17 mouse cellular contexts compared by ENCODE assay signal in genomic region chr4:129259101-129259500, GRCm38 (mm10). TPM values are rescaled to one million over a fixed set of nuclear protein-coding genes. Genes with fewer than 3 reads are reported as not detected.
A peak's percentile ranks its signal among the peaks of the same experiment; 100 is the strongest.
DNase-seq lines count a peak whose midpoint lies in the region.
"Had no signal": no experiment of that assay in that cellular context is flagged by ENCODE, and none has a peak within 500 bp of the region (broad histone marks: within the 10 kb centered on the region; RNA-seq: fewer than 3 reads in every experiment).

No protein-coding gene starts in this region.

- no peak overlapping the region for H3K4me3 ChIP-seq in heart, embryonic 10.5 days
- H3K4me3 ChIP-seq: embryonic facial prominence, embryonic 12.5 days; hindbrain, embryonic 12.5 days; left cerebral cortex, adult 2 months; limb, embryonic 13.5 days had no signal

- DNase-seq in heart, adult 18-20 months: peak; percentile 55 to 74
- no peak for DNase-seq in heart, embryonic 10.5 days (ENCODE audit: low spot score)
- DNase-seq in kidney, postnatal 25 days: peak; percentile 36 to 59
- DNase-seq in kidney, adult 18-20 months: no peak
- peak; percentile 79 for DNase-seq in MN1 (ENCODE audit: low spot score)
- peak; percentile 57 to 64 for DNase-seq in heart, postnatal 10 days
- DNase-seq in cerebellum, adult 18-20 months: no peak
- DNase-seq in ovary, postnatal 10 days (ENCODE audit: low spot score): no peak
- DNase-seq: cerebellum, postnatal 36 days; lung, adult 18-20 months; thymus, postnatal 36 days had no signal

- H3K36me3 ChIP-seq in heart, embryonic 10.5 days: no peaks in the 10 kb centered on the region
- H3K36me3 ChIP-seq: embryonic facial prominence, embryonic 12.5 days; hindbrain, embryonic 12.5 days; limb, embryonic 13.5 days had no signal

- 65% methylated on average over 4 of the region's 4 CpGs for WGBS in heart, embryonic 10.5 days

- no peaks in the 10 kb centered on the region for H3K9me3 ChIP-seq in heart, embryonic 10.5 days
- H3K9me3 ChIP-seq: embryonic facial prominence, embryonic 12.5 days; hindbrain, embryonic 12.5 days; limb, embryonic 13.5 days had no signal

- no peak overlapping the region for H3K27ac ChIP-seq in heart, embryonic 10.5 days
- H3K27ac ChIP-seq: embryonic facial prominence, embryonic 12.5 days; hindbrain, embryonic 12.5 days; left cerebral cortex, adult 2 months; limb, embryonic 13.5 days; macrophage had no signal

- peaks cover 84% of the 10 kb centered on the region for H3K27me3 ChIP-seq in heart, embryonic 10.5 days (ENCODE audit: insufficient read depth, poor library complexity, severe bottlenecking)
- H3K27me3 ChIP-seq: embryonic facial prominence, embryonic 12.5 days; hindbrain, embryonic 12.5 days; limb, embryonic 13.5 days had no signal

- H3K4me1 ChIP-seq in heart, embryonic 10.5 days: peaks cover 38% of the 10 kb centered on the region

- intact Hi-C loops in heart, postnatal 10 days (cut with DNase I): no loop called here

RNA-seq across cellular contexts. Expression of gene C77080, which starts 2.1 kb away (rescaled TPM):
- 1 to 10 TPM; 2.6 to 3.0 TPM for total RNA-seq in heart, adult 18-20 months (2021)
- 1.1 and 2.7 TPM in 2 replicates for polyA plus RNA-seq in heart, embryonic 10.5 days (2016; fragmentation: Nextera tagmentation; extraction: Ambion mirVana)
- 1 to 10 TPM; 4.9 to 5.9 TPM for total RNA-seq in heart, postnatal 10 days (2021)

RNA-seq across cellular contexts. Expression of gene Sync, which starts 28.3 kb away (rescaled TPM):
- 10 to 100 TPM; 18.9 to 24.9 TPM for total RNA-seq in heart, adult 18-20 months (2021)
- 0.42 and 1.2 TPM in 2 replicates for polyA plus RNA-seq in heart, embryonic 10.5 days (2016; fragmentation: Nextera tagmentation; extraction: Ambion mirVana)
- total RNA-seq in heart, postnatal 10 days (2021): 10 to 100 TPM; 13.4 TPM
- total RNA-seq: monocyte, adult 5-6 weeks had no signal

Comparison
In these comparisons a context has a peak if more than half of its experiments do, and no peak if none do; other contexts are left out.
1. DNase-seq: peak in heart, adult 18-20 months (2 of 2), kidney, postnatal 25 days (2 of 2), MN1 (single experiment) and heart, postnatal 10 days (2 of 2); none in heart, embryonic 10.5 days (single experiment), kidney, adult 18-20 months (single experiment), cerebellum, adult 18-20 months (0 of 2) and ovary, postnatal 10 days (single experiment).